Mouse (Mus musculus): Measurements from ENCODE around the gene Vmn1r128. TPM values are rescaled to one million over a fixed set of nuclear protein-coding genes. Genes with fewer than 3 reads are reported as not detected.
"Not testable (repeated sequence)": the region's sequence is repeated elsewhere in the genome, so short reads cannot be mapped to it uniquely, and the experiment has no call there.

Vmn1r128 gene
- not detected in 2 replicates for polyA plus RNA-seq (2015; fragmentation: Nextera tagmentation; extraction: Ambion mirVana)

DNA sequence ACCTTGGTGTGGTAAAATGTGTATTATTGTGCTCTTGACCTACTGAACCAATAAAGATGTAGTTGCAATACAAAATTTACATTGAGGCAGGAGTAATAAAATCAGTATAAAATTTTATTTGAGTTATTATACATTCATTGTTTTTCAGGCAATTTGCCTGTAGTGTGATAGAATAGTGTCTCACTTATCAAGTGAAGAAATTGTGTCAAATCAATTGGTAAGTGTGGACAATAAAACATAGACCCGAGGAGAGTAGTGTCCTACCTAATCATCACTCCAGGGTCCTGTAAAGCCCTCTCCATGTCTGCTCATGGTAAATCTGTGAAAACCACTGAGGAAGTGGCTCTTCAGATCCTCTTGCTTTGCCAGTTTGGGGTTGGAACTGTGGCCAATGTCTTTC, at the start of gene Vmn1r128:
Gene Vmn1r128 (plus strand): TSS at position 301 of the 400 bp plus-strand sequence.
- H3K4me1 ChIP-seq (replicated peaks; ENCODE audit: control insufficient read depth, insufficient read depth, low read length); H3K36me3 ChIP-seq (ENCODE audit: control insufficient read depth, insufficient read depth); H3K9me3 ChIP-seq (ENCODE audit: control insufficient read depth); H3K4me3 ChIP-seq (ENCODE audit: low read depth, low read length); H3K9ac ChIP-seq (ENCODE audit: low read depth, low read length); H3K27ac ChIP-seq (ENCODE audit: low read depth, low read length); H3K4me2 ChIP-seq (replicated peaks; ENCODE audit: low read depth); ATAC-seq; H3K27me3 ChIP-seq (replicated peaks; ENCODE audit: control insufficient read depth, insufficient read depth, low read length): not testable (repeated sequence)
- WGBS, result 72% methylated on average over 1 of the region's 1 CpGs

- not testable (repeated sequence) for H3K27me3 ChIP-seq (replicated peaks; ENCODE audit: control insufficient read depth, insufficient read depth, low read length); H3K9me3 ChIP-seq (ENCODE audit: control insufficient read depth); H3K4me3 ChIP-seq (ENCODE audit: low read depth, low read length); H3K27ac ChIP-seq (ENCODE audit: low read depth, low read length); H3K4me2 ChIP-seq (replicated peaks; ENCODE audit: low read depth); ATAC-seq; H3K36me3 ChIP-seq (ENCODE audit: control insufficient read depth, insufficient read depth); H3K9ac ChIP-seq (ENCODE audit: low read depth, low read length); H3K4me1 ChIP-seq (replicated peaks; ENCODE audit: control insufficient read depth, insufficient read depth, low read length)
- WGBS, result no CpG with 5 or more reads among the region's 5 CpGs
Measured at GRCm38 (mm10) chr7:21301367-21301766, 47.8 kb upstream of the Vmn1r128 start, which contains the start of gene Vmn1r126. Gene Vmn1r126, minus strand, starts transcription at chr7:21301467.

- H3K9me3 ChIP-seq (ENCODE audit: control insufficient read depth); H3K4me2 ChIP-seq (replicated peaks; ENCODE audit: low read depth): not testable (repeated sequence)
Measured at GRCm38 (mm10) chr7:21319761-21320160, 29.4 kb upstream of the Vmn1r128 start, which contains the start of gene Vmn1r127. Gene Vmn1r127, minus strand, starts transcription at chr7:21319861.

GRCm38 (mm10) chr7:21361191-21361590, 12.0 kb downstream of the Vmn1r128 start, which contains the start of gene Vmn1r129:
Gene Vmn1r129, minus strand, starts transcription at chr7:21361291.
- not testable (repeated sequence) for H3K4me3 ChIP-seq (ENCODE audit: low read depth, low read length); H3K9ac ChIP-seq (ENCODE audit: low read depth, low read length); H3K4me1 ChIP-seq (replicated peaks; ENCODE audit: control insufficient read depth, insufficient read depth, low read length); H3K9me3 ChIP-seq (ENCODE audit: control insufficient read depth); H3K27ac ChIP-seq (ENCODE audit: low read depth, low read length); ATAC-seq; H3K36me3 ChIP-seq (ENCODE audit: control insufficient read depth, insufficient read depth); H3K4me2 ChIP-seq (replicated peaks; ENCODE audit: low read depth); H3K27me3 ChIP-seq (replicated peaks; ENCODE audit: control insufficient read depth, insufficient read depth, low read length)
- no CpG with 5 or more reads among the region's 1 CpGs for WGBS

More at GRCm38 (mm10) chr7:21319761-21320160, 29.4 kb upstream of the Vmn1r128 start, which contains the start of gene Vmn1r127:
- not testable (repeated sequence) for H3K4me3 ChIP-seq (ENCODE audit: low read depth, low read length); H3K9ac ChIP-seq (ENCODE audit: low read depth, low read length); H3K27me3 ChIP-seq (replicated peaks; ENCODE audit: control insufficient read depth, insufficient read depth, low read length); H3K36me3 ChIP-seq (ENCODE audit: control insufficient read depth, insufficient read depth); ATAC-seq; H3K4me1 ChIP-seq (replicated peaks; ENCODE audit: control insufficient read depth, insufficient read depth, low read length); H3K27ac ChIP-seq (ENCODE audit: low read depth, low read length)
- no CpG with 5 or more reads among the region's 3 CpGs for WGBS

Other genes starting within 250 kb of the Vmn1r128 start
- not detected in 2 replicates for gene Vmn1r122, start 215.2 kb upstream of the Vmn1r128 start, polyA plus RNA-seq (2015; fragmentation: Nextera tagmentation; extraction: Ambion mirVana)
- not detected in 2 replicates for gene Vmn1r123, start 187.2 kb upstream of the Vmn1r128 start, polyA plus RNA-seq (2015; fragmentation: Nextera tagmentation; extraction: Ambion mirVana)
- gene Gm5157, start 158.9 kb upstream of the Vmn1r128 start, polyA plus RNA-seq (2015; fragmentation: Nextera tagmentation; extraction: Ambion mirVana), result not detected in 2 replicates
- not detected in 2 replicates for gene Vmn1r124, start 88.8 kb upstream of the Vmn1r128 start, polyA plus RNA-seq (2015; fragmentation: Nextera tagmentation; extraction: Ambion mirVana)
- gene Vmn1r125, start 77.2 kb upstream of the Vmn1r128 start, polyA plus RNA-seq (2015; fragmentation: Nextera tagmentation; extraction: Ambion mirVana), result not detected in 2 replicates
- gene Vmn1r126, start 47.9 kb upstream of the Vmn1r128 start, polyA plus RNA-seq (2015; fragmentation: Nextera tagmentation; extraction: Ambion mirVana), result not detected in 2 replicates
- not detected in 2 replicates for gene Vmn1r127, start 29.5 kb upstream of the Vmn1r128 start, polyA plus RNA-seq (2015; fragmentation: Nextera tagmentation; extraction: Ambion mirVana)
- gene Vmn1r129, start 11.9 kb downstream of the Vmn1r128 start, polyA plus RNA-seq (2015; fragmentation: Nextera tagmentation; extraction: Ambion mirVana), result not detected in 2 replicates
- not detected in 2 replicates for gene Gm6882, start 83.4 kb downstream of the Vmn1r128 start, polyA plus RNA-seq (2015; fragmentation: Nextera tagmentation; extraction: Ambion mirVana)
- gene Vmn1r130, start 162.4 kb downstream of the Vmn1r128 start, polyA plus RNA-seq (2015; fragmentation: Nextera tagmentation; extraction: Ambion mirVana), result not detected in 2 replicates
- gene Vmn1r131, start 196.7 kb downstream of the Vmn1r128 start, polyA plus RNA-seq (2015; fragmentation: Nextera tagmentation; extraction: Ambion mirVana), result not detected in 2 replicates

Data from intestine, postnatal 0 days (tissue).